Mouse (Mus musculus) adrenal gland, postnatal 36 days (tissue): ENCODE results near the gene Tmem160. TPM values are rescaled to one million over a fixed set of nuclear protein-coding genes. Genes with fewer than 3 reads are reported as not detected.

Experiments used
- DNase-seq, 2 experiments: peaks; one replicate each; pipeline ENCODE4 v3.0.0; 2021; ENCODE audit warnings: mixed read lengths in 1 of 2
- long read RNA-seq, 2 experiments: library from polyadenylated mRNA; stranded (forward); transcript quantifications; one replicate each; pipeline ENCODE4 v2.0.0; 2021; ENCODE audit warnings: borderline sequencing depth in 2 of 2
- total RNA-seq, 2 experiments: library from RNA; stranded (reverse); gene quantifications; 2 replicates each; pipeline ENCODE4 v1.2.3; 2021

The Tmem160 gene
- total RNA-seq: 10 to 100 TPM; 69.1 to 82.7 TPM
- long read RNA-seq, experiment 1, transcript Tmem160-201 (3 exons, 815 nt): major isoform, 124 of 217 reads
- long read RNA-seq, experiment 1, partial matches to known transcripts: 91 of 217 reads
- long read RNA-seq, experiment 1, other reads (novel, unspliced or antisense): 1 of 217 reads
- long read RNA-seq, experiment 2, transcript Tmem160-201 (3 exons, 815 nt): major isoform, 54 of 106 reads
- long read RNA-seq, experiment 2, partial matches to known transcripts: 50 of 106 reads
- long read RNA-seq, experiment 2, other reads (novel, unspliced or antisense): 0 of 106 reads

- DNase-seq: peak; percentile 91 to 92
Measured at GRCm38 (mm10) chr7:16452587-16453073, at the start of gene Tmem160. Gene Tmem160, plus strand, starts transcription at chr7:16452779.

GRCm38 (mm10) chr7:16402968-16403948, 49.3 kb upstream of the Tmem160 start:
- peak in 1 of 2 experiments; percentile 23 for DNase-seq

GRCm38 (mm10) chr7:16404315-16405072, 48.1 kb upstream of the Tmem160 start:
- peak in 1 of 2 experiments; percentile 29 for DNase-seq

- peak; percentile 42 to 57 for DNase-seq
Measured at GRCm38 (mm10) chr7:16405073-16405455, 47.5 kb upstream of the Tmem160 start.

- DNase-seq: peak; percentile 52 to 65
Measured at GRCm38 (mm10) chr7:16405516-16406351, 46.8 kb upstream of the Tmem160 start.

GRCm38 (mm10) chr7:16406978-16407377, 45.6 kb upstream of the Tmem160 start:
- no peak for DNase-seq

- DNase-seq: no peak
Measured at GRCm38 (mm10) chr7:16411100-16411499, 41.5 kb upstream of the Tmem160 start.

- DNase-seq: no peak
Measured at GRCm38 (mm10) chr7:16412220-16412896, 40.2 kb upstream of the Tmem160 start.

- DNase-seq: no peak
Measured at GRCm38 (mm10) chr7:16412930-16413329, 39.6 kb upstream of the Tmem160 start.

- no peak for DNase-seq
Measured at GRCm38 (mm10) chr7:16415426-16415825, 37.2 kb upstream of the Tmem160 start.

- peak; percentile 51 to 65 for DNase-seq
Measured at GRCm38 (mm10) chr7:16417141-16417771, 35.3 kb upstream of the Tmem160 start.

GRCm38 (mm10) chr7:16418713-16419112, 33.9 kb upstream of the Tmem160 start:
- no peak for DNase-seq

GRCm38 (mm10) chr7:16420493-16421118, 32.0 kb upstream of the Tmem160 start:
- no peak for DNase-seq

- DNase-seq: no peak
Measured at GRCm38 (mm10) chr7:16422222-16422856, 30.2 kb upstream of the Tmem160 start.

- no peak for DNase-seq
Measured at GRCm38 (mm10) chr7:16423731-16424130, 28.8 kb upstream of the Tmem160 start.

- DNase-seq: no peak
Measured at GRCm38 (mm10) chr7:16425721-16426120, 26.9 kb upstream of the Tmem160 start.

- peak; percentile 87 to 94 for DNase-seq
Measured at GRCm38 (mm10) chr7:16426129-16426729, 26.4 kb upstream of the Tmem160 start.

GRCm38 (mm10) chr7:16433352-16433971, 19.1 kb upstream of the Tmem160 start:
- DNase-seq: no peak
